ENCODE assay signal across 20 mouse cellular contexts in genomic region chr3:123141069-123141468, GRCm38 (mm10).
"Had no signal": no experiment of that assay in that cellular context is flagged by ENCODE, and none has a peak within 500 bp of the region (broad histone marks: within the 10 kb centered on the region; RNA-seq: fewer than 3 reads in every experiment).

No protein-coding gene starts in this region.

- H3K9me3 ChIP-seq: limb, embryonic 10.5 days; limb, embryonic 13.5 days; liver, embryonic 12.5 days; liver, embryonic 15.5 days; lung, embryonic 15.5 days; stomach, embryonic 15.5 days had no signal

- H3K27me3 ChIP-seq: limb, embryonic 13.5 days; liver, embryonic 12.5 days; liver, embryonic 15.5 days; lung, embryonic 15.5 days; stomach, embryonic 15.5 days had no signal

- H3K36me3 ChIP-seq: limb, embryonic 10.5 days; limb, embryonic 13.5 days; liver, embryonic 12.5 days; liver, embryonic 15.5 days; lung, embryonic 15.5 days; stomach, embryonic 15.5 days had no signal

- ATAC-seq: liver, embryonic 12.5 days had no signal

- H3K9ac ChIP-seq: limb, embryonic 13.5 days; liver, embryonic 12.5 days; liver, embryonic 15.5 days; lung, embryonic 15.5 days; stomach, embryonic 15.5 days had no signal

- DNase-seq: kidney, adult 2 months; kidney, postnatal 25 days; layer of hippocampus, adult 9-11 months; liver; lung, adult 18-20 months; lung, postnatal 10 days; lung, postnatal 36 days; midbrain, embryonic 14.5 days; right cerebral cortex, adult 18-20 months; right cerebral cortex, postnatal 25 days; spleen, adult 18-20 months; thymus, postnatal 36 days had no signal

- H3K4me1 ChIP-seq: limb, embryonic 10.5 days; limb, embryonic 13.5 days; liver, embryonic 12.5 days; liver, embryonic 15.5 days; stomach, embryonic 15.5 days had no signal

- H3K4me3 ChIP-seq: layer of hippocampus, adult 2 months; limb, embryonic 10.5 days; limb, embryonic 13.5 days; liver, embryonic 12.5 days; liver, embryonic 15.5 days; lung, embryonic 15.5 days; stomach, embryonic 15.5 days had no signal

- H3K4me2 ChIP-seq: limb, embryonic 13.5 days; liver, embryonic 12.5 days; liver, embryonic 15.5 days; lung, embryonic 15.5 days; stomach, embryonic 15.5 days had no signal

- H3K27ac ChIP-seq: kidney, postnatal 0 days; layer of hippocampus, adult 2 months; limb, embryonic 10.5 days; limb, embryonic 13.5 days; liver, embryonic 12.5 days; liver, embryonic 15.5 days; lung, embryonic 15.5 days; stomach, embryonic 15.5 days had no signal
